Mouse (Mus musculus) R1 (cell line): ENCODE results near the gene Lpxn.

Source experiments
- DNase-seq: peaks from one replicate; pipeline ENCODE4 v3.0.0-alpha.2; 2018; ENCODE audit warnings: low read depth, low spot score

Lpxn gene

DNA sequence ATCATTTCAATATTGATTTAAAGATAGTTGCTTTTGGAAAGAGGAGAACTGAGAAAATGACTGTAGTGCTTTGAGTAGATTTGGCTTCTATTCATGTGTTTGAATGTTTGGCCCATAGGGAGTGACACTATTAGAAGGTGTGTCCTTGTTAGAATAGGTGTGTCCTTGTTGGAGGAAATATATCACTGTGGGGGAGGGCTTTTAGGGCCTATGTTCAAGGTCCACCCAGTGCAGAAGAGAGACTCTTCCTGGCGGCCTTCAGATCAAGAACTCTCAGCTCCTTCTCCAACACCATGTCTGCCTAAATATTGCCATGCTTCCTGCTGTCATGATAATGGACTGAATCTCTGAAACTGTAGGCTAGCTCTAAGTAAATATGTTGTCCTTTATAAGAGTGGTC, 8.2 kb downstream of the Lpxn start:
- DNase-seq, result no peak

- DNase-seq, result no peak
Measured at GRCm38 (mm10) chr19:12805730-12806129, 9.7 kb downstream of the Lpxn start.

- no peak for DNase-seq
Measured at GRCm38 (mm10) chr19:12806214-12806613, 10.2 kb downstream of the Lpxn start.

DNA sequence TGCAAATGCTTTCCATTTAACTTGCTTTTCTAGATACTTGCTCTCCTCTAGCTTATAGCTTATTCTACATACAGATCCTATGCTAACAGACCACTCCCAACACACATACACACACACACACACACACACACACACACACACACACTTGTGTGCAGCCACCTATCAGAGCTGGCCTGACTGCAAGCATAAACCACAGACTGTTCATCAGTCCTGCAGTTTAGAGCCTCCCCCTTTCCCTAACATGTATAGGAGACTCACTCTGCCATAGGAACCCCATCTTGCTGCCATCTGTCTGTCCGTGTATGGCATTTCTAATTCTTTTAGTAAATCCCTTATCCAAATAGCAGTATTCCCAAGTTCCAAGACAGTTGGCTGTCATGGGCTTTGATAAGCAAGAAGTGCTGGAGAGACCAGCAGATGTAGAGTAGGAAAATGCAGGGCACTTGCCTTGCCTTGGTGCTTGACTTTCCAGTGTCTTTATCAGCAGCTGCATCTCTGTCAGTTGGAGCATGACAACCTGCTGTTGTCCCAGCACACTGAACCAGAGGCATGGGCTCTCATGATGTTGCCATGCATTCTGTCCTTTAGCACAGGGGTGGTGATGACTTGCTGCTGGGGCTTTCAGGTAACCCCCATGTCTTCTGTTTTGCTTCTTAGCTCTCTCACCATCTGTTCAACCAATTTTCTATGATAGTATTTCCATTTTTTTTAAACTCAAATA, 16.8 kb downstream of the Lpxn start:
- DNase-seq, result no peak

- DNase-seq, result no peak
Measured at GRCm38 (mm10) chr19:12813883-12814282, 17.9 kb downstream of the Lpxn start.

DNA sequence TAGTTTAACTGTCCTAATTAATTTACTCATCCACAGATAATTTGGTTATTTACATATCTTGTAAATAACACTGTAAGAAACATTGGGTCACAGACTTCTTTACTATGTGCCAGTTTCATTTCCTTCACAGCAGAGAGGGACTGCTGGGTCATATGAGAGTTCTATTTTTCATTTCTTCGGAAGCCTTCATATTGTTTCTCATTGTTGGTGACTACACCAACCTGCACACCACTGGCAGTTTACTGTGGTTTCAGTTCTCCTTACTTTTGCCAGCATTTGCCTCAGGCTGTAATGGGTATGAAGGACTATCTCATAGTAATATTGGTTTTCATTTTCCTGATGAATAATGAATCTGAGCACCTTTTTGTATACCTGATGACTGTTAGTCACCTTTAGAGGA, 22.5 kb downstream of the Lpxn start:
- no peak for DNase-seq

DNA sequence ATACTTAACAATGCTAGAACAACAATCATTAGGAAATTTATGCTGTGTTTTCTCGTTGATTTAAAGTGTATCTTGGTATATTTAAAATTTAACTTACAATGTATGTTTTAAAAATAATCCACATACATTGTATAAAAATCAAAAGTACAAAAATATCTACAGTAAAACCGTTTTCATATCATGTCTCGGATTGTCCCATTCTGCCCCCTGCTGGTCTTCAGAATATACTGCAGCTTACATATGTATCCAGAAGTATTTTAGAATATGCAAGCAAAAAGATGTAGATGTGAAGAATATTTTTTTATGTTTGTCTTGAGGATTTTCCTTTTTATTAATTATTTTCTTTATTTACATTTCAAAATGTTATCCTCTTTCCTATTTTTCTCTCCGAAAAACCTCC, 24.4 kb downstream of the Lpxn start:
- peak; percentile 27 for DNase-seq

DNA sequence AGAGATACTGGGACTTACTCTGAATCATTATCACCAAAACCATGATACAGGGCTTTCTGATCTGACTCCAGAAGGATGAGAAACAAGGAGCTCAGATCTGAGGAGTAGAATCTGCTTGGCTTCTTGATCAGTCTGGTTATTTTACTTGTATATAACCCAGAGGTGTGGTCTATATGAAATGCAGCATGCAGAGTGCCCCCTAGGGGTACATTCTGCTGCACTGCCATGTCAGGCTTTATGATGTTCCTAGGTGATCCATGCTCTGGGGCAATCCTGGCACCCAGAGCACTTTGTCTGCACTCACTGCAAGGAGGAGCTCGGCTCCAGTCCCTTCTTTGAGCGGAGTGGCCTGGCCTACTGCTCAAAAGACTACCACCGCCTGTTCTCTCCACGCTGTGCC, 28.6 kb downstream of the Lpxn start:
- peak; percentile 10 for DNase-seq

DNA sequence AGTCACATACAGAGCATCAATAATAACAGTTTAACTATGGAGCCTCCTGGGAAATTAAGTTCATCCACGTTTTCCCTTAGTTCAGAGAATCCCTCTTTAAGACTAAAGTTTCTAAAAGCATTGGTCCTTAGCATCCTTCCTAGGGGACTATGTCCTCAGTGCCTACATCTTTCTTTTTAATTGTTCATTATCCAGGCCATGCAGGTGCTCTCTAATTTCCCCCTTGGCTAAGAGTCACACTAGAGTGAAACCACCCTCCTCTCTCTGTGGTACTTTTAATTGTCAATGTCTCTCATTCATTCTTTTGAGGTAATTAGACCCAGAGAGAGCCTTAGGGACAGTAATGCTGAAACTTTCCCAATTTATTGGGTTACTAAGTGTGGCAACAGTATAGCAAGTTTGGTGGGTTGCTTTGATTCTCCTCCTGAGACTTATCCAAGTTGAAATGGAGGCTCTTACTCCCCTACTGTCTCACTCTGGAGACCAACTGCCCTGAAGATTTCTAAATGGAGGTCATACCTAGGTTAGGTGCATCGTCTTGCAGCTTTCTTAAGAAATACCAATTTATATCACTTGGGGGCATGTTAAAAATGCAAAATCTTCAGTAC, 34.9 kb downstream of the Lpxn start:
- no peak for DNase-seq

DNA sequence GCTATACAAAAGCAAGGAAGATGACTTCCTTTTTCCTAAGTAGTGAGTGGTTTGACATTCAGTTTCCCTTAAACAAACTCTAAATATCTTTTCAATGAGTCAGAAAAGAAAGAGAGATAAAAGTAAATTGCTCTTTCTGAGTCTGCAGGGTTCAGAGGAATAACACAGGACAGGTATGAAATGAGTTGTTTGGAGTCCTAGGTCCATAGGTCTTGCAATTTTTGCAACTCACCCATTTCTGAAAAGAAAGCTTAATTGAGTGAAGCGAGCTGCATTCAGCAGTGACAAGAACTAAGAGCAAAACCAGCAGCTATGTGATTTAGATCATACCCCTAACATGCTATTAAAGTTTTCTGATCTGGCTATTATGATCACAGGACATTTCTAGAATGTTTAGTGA, 35.6 kb downstream of the Lpxn start:
- no peak for DNase-seq

DNA sequence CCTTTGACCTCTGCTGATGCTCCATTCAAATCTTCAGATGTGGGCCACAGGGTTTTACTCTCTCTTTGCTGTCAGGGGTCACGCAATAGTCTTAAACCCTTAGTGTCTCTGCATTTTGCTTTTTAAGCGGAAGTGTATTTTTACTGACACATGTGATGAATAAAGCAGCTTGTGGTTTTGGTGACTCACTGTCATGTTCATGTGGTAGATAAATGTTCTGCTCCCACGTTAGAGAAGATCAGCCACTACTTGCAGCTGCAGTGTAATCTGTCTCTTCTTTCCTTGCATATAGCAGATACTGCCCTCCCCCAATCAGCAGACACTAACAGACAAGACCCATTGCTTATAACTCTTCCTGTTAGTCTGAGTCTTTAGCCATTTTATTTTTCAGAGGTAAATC, 37.6 kb downstream of the Lpxn start:
- no peak for DNase-seq

DNA sequence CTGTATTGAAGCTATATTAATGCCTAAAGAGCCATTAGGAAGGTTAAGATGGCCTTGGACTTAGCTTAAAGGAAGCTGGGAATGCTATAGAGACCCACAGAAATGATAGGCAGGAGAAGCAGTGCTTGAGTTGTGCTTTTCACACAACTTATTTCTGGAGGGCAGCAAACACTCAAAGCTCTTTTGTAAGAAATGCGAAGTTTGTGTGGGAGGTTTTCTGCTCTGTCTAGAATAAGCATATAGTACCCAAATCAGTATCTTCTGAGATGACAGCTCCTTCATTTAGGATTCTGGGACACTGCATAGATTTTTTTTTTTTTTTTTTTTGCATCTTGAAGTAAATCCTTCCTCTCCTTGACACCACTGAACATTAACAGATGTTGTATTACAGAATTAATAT, 42.5 kb downstream of the Lpxn start:
- no peak for DNase-seq

DNA sequence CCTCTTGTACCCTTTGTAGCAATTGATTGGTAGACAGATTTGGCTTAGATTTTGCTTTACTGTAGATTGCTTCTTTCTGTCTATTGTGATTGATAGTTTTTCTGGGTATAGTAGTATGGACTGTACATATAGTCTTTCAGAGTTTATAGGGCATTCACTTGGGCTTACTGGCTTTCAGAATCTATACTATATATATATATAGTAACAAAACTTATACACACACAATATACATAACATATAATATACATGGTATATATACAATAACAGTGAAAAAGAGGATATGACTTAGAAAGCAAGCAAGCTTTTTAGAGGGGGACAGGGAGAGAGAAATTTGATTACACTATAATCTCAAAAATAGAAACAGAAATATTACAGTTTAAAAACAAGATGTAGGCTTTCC, 50.4 kb downstream of the Lpxn start, which contains the start of gene Gm5244:
TSS of gene Gm5244 (plus strand) at position 301 of the 400 bp plus-strand sequence.
- DNase-seq, result no peak

- DNase-seq, result no peak
Measured at GRCm38 (mm10) chr19:12856983-12857382, 61.0 kb downstream of the Lpxn start, which contains the start of gene Olfr1444. Gene Olfr1444, plus strand, starts transcription at chr19:12857283.
